Mouse (Mus musculus) hindbrain, postnatal 0 days (tissue): ENCODE data around the gene H2-T22. TPM values are rescaled to one million over a fixed set of nuclear protein-coding genes. Genes with fewer than 3 reads are reported as not detected.

Source experiments
- ATAC-seq: fragments of 200-750 bp; cut with Nextera tagmentation; 2 replicates; pipeline ENCODE4 v1.8.0; 2017; ENCODE audit warnings: mild to moderate bottlenecking, moderate TSS enrichment, moderate library complexity
- DNase-seq: peaks from one replicate; pipeline ENCODE4 v3.0.0-alpha.2; 2015; ENCODE audit warnings: low spot score
- H3K27ac ChIP-seq: fragments of 300-500 bp; sonication (generic); 2 replicates; pipeline ENCODE4 v1.5.1; 2014; ENCODE audit warnings: mild to moderate bottlenecking
- H3K27me3 ChIP-seq: fragments of 300-500 bp; sonication (generic); 2 replicates; pipeline ENCODE4 v1.6.1; 2014; ENCODE audit warnings: low read length, mixed read lengths; ENCODE audit not compliant: insufficient read depth
- H3K36me3 ChIP-seq: fragments of 300-500 bp; sonication (generic); 2 replicates; pipeline ENCODE4 v1.6.1; 2014; ENCODE audit warnings: low read length, mixed read lengths; ENCODE audit not compliant: insufficient read depth
- H3K4me1 ChIP-seq: fragments of 300-500 bp; sonication (generic); 2 replicates; pipeline ENCODE4 v1.6.1; 2014; ENCODE audit warnings: antibody characterized with exemption, low read length, mixed read lengths; ENCODE audit not compliant: insufficient read depth
- H3K4me2 ChIP-seq: fragments of 300-500 bp; sonication (generic); 2 replicates; pipeline ENCODE4 v1.6.1; 2014; ENCODE audit warnings: low read depth, mild to moderate bottlenecking, low read length, moderate library complexity, mixed read lengths
- H3K4me3 ChIP-seq: fragments of 300-500 bp; sonication (generic); 2 replicates; pipeline ENCODE4 v1.5.1; 2014; ENCODE audit warnings: low read length
- H3K9ac ChIP-seq: fragments of 300-500 bp; sonication (generic); replicated peaks from 2 replicates; pipeline ENCODE4 v1.6.1; 2014; ENCODE audit warnings: mild to moderate bottlenecking, low read length, moderate library complexity, mixed read lengths
- H3K9me3 ChIP-seq: fragments of 300-500 bp; sonication (generic); 2 replicates; pipeline ENCODE4 v1.6.1; 2016; ENCODE audit warnings: low read length, mixed read lengths
- CTCF ChIP-seq: IDR thresholded peaks from 2 replicates; pipeline ENCODE4 v1.5.1; 2016; ENCODE audit warnings: antibody characterized with exemption, control low read depth, low read depth
- WGBS: fragments of 180-500 bp; shearing (Covaris S2); extraction: QIAGEN DNeasy Blood & Tissue Kit; methylation state at CpG from one replicate; pipeline ENCODE4 v1.1.7; 2014; 5-methylcytosine and 5-hydroxymethylcytosine counted together
- polyA plus RNA-seq: library from polyadenylated mRNA; unstranded; fragments of >200 nt; fragmentation: Nextera tagmentation; extraction: Ambion mirVana; gene quantifications from 2 replicates; pipeline ENCODE4 v1.2.1, GENCODE M21; 2015
- total RNA-seq: library from RNA; depleted of rRNA; stranded (reverse); fragments of >200 nt; gene quantifications from 2 replicates; pipeline ENCODE4 v1.2.3, GENCODE M21; 2014; rRNA removed

H2-T22 gene
- total and polyA plus RNA-seq, 2 experiments from 2014 or later = 9.1 to 15.4 TPM

DNA sequence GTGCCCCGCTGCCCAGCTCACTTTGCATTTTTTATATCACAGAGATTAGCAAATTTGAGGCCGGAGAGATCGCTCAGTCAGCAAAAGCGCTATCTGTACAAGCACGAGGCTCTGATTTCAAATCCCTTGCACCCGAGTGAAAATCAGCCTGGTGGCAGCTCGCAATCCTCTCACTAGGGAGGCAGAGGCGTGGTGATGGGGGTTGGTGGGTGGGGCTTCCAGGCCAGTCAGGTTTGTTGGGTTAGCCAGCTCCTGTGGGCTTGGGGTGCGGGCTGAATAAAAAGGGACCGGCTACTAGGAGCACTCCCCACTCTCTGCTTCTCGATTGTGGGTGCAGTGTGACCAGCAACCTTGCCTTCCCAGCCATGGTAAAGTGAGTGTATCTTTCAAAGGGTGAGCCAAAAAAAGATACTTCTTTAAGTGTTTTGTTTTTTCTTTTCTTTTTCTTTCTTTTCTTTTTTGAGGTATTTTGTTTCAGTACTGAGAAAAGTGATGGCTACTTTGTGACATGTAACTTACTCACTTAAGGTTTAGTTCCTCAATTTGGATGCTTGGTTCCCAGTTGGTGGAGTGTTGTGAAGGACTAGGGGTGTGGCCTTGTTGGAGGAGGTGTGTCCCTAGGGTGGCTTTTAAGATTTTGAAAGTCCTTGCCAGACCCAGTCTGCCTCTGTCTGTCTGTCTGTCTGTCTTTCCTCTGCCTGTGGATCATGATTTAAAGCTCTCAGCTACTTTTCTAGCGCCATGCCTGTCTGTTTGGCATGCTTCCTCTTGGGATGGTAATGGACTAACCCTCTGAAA is 44.6 kb downstream of the H2-T22 start:
- Histone ChIP-seq H3K27me3 (no peaks in the 10 kb centered on the region), H3K4me3 (no peak overlapping the region), H3K9ac (no peak overlapping the region), H3K9me3 (no peaks in the 10 kb centered on the region), H3K4me2 (no peak overlapping the region), H3K36me3 (no peaks in the 10 kb centered on the region), H3K4me1 (no peaks in the 10 kb centered on the region), H3K27ac (no peak overlapping the region)
- no peak for TF ChIP-seq CTCF
- DNase-seq (no peak), ATAC-seq (no peak)
- WGBS = 52% methylated on average over 12 of the region's 12 CpGs

GRCm38 (mm10) chr17:35996949-35997348 is 45.6 kb downstream of the H2-T22 start:
- WGBS = 2% methylated on average over 11 of the region's 11 CpGs
- ATAC-seq (peak; percentile 68), DNase-seq (peak; percentile 96)
- Histone ChIP-seq H3K4me1 (no peaks in the 10 kb centered on the region), H3K4me2 (no peak overlapping the region), H3K9me3 (no peaks in the 10 kb centered on the region), H3K27ac (no peak overlapping the region), H3K4me3 (no peak overlapping the region), H3K9ac (no peak overlapping the region), H3K36me3 (no peaks in the 10 kb centered on the region), H3K27me3 (no peaks in the 10 kb centered on the region)
- TF ChIP-seq CTCF = peak; percentile 100

DNA sequence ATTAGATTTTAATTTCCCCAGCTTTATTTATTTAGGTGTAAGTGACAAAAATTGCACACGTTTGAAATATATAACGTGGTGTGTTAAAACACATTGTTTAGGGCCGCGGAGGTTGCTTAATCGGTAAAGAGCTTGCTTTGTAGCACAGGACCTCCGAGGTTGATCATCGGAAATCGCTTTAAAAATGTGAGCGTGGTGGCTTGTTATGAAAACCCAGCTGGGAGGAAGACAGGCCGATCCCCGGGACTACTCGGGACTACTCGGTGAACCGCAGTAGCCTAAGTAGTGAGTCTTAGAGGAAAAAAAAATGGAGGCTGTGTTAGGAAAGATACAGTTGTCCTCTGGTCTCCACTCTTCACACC is 47.7 kb downstream of the H2-T22 start:
- no peak for ATAC-seq
- Histone ChIP-seq H3K4me1 (no peaks in the 10 kb centered on the region), H3K4me2 (peak overlapping the region; percentile 66), H3K36me3 (no peaks in the 10 kb centered on the region), H3K4me3 (peak overlapping the region; percentile 57), H3K9ac (peak overlapping the region; percentile 65), H3K9me3 (no peaks in the 10 kb centered on the region), H3K27me3 (no peaks in the 10 kb centered on the region), H3K27ac (peak overlapping the region; percentile 77)
- 3% methylated on average over 14 of the region's 14 CpGs for WGBS
- TF ChIP-seq CTCF = no peak
- DNase-seq = peak; percentile 23

DNA sequence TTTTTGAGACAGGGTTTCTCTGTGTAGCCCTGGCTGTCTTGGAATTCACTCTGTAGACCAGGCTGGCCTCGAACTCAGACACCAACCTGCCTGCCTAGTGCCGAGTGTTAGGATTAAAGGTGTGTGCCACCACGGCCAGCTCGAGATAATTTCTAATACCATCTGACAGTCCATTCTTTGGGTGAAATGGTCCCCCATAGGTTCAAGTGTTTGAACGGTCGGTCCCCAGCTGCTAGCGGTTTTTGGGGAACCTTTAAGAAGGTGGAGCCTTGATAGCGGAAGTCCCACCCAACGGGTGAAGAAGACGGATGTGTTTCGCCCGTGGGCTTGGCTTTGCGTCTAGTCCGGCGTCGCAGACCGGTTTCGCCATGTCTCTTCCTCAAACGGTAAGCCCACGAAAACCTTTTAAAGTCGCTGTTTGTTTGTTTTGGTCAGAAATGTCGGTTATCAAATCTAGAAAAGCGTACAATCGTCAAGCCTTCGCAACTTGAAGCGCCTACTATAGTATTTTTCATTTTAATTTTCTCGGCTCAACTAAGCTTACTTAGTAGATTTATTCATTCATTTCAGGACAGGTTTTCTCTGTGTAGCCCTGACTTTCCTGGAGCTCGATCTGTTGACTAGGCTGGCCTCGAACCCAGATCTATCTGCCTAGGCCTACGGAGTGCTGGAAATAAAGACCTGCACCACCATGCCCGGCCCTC is 48.2 kb downstream of the H2-T22 start:
- peak overlapping the region; percentile 77 for H3K27ac ChIP-seq
- H3K4me2 ChIP-seq = peak overlapping the region; percentile 66
- TF ChIP-seq CTCF = no peak
- ATAC-seq (peak; percentile 65), DNase-seq (peak; percentile 94)
- no peaks in the 10 kb centered on the region for H3K9me3 ChIP-seq
- H3K4me1 ChIP-seq = no peaks in the 10 kb centered on the region
- 0 out of 2 replicates have a peak, but pooled peaks cover under 1% of the 10 kb centered on the region for H3K36me3 ChIP-seq
- WGBS = 3% methylated on average over 31 of the region's 31 CpGs
- no peaks in the 10 kb centered on the region for H3K27me3 ChIP-seq
- H3K4me3 ChIP-seq = peak overlapping the region; percentile 57
- peak overlapping the region; percentile 65 for H3K9ac ChIP-seq

- no peak overlapping the region; the same call in 1 of the 2 replicates for H3K9ac ChIP-seq
- H3K27ac ChIP-seq = peak overlapping the region; percentile 77; the same call in 1 of the 2 replicates
- peak overlapping the region; percentile 57 for H3K4me3 ChIP-seq
- WGBS = 7% methylated on average over 17 of the region's 17 CpGs
- H3K4me2 ChIP-seq = peak overlapping the region; percentile 66
- peak; percentile 93 for DNase-seq
- peak; percentile 77 for ATAC-seq
- peak; percentile 99 for TF ChIP-seq CTCF
- no peaks in the 10 kb centered on the region for H3K27me3 ChIP-seq
- H3K4me1 ChIP-seq = no peaks in the 10 kb centered on the region
- H3K9me3 ChIP-seq = no peaks in the 10 kb centered on the region
- H3K36me3 ChIP-seq = peaks cover 7% of the 10 kb centered on the region
These were observed 48.9 kb downstream of the H2-T22 start for GRCm38 (mm10) chr17:35993675-35994074.

DNA sequence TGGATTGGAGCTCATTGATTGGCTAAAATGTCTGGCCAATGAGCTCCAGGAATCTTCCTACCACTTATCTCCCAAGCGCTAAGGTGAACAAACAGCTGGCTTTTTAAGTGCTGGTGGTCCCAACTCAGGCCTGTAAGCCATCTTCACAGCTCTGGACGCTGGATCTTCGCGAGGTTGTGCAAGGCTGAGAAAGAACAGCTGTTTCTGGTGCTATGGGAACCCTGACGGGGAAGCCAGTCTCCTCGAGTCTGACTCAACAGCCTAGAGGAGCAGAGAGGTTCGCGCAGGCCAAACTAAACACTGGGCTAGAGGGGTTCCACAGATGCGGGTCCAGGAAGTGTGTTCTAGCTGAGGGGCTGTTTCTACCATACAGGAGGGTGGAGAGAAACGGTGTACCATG is 50.8 kb downstream of the H2-T22 start:
- TF ChIP-seq CTCF = no peak
- no peak overlapping the region for H3K4me2 ChIP-seq
- no peak overlapping the region for H3K9ac ChIP-seq
- no peak overlapping the region for H3K27ac ChIP-seq
- WGBS = 52% methylated on average over 10 of the region's 10 CpGs
- ATAC-seq (no peak), DNase-seq (no peak)
- H3K36me3 ChIP-seq = peaks cover 23% of the 10 kb centered on the region
- no peaks in the 10 kb centered on the region for H3K27me3 ChIP-seq
- no peaks in the 10 kb centered on the region for H3K4me1 ChIP-seq
- H3K9me3 ChIP-seq = no peaks in the 10 kb centered on the region
- no peak overlapping the region for H3K4me3 ChIP-seq

Other genes with a start within 250 kb of the H2-T22 start
- gene Ier3, start 221.1 kb downstream of the H2-T22 start, total RNA-seq = 13.7 and 19.4 TPM in 2 replicates
- 18.3 and 19.4 TPM in 2 replicates for gene Ier3, start 221.1 kb downstream of the H2-T22 start, polyA plus RNA-seq
- 94.1 and 142 TPM in 2 replicates for gene Flot1, start 219.5 kb downstream of the H2-T22 start, total RNA-seq
- 162 TPM in 2 replicates for gene Flot1, start 219.5 kb downstream of the H2-T22 start, polyA plus RNA-seq
- gene Tubb5, start 204.4 kb downstream of the H2-T22 start, total RNA-seq = 3,311 and 3,326 TPM in 2 replicates
- 1,502 and 1,606 TPM in 2 replicates for gene Tubb5, start 204.4 kb downstream of the H2-T22 start, polyA plus RNA-seq
- gene Mdc1, start 201.2 kb downstream of the H2-T22 start, total RNA-seq = 14.7 and 26.7 TPM in 2 replicates
- 3.9 and 4.1 TPM in 2 replicates for gene Mdc1, start 201.2 kb downstream of the H2-T22 start, polyA plus RNA-seq
- 14.7 and 27.2 TPM in 2 replicates for gene Nrm, start 181.4 kb downstream of the H2-T22 start, total RNA-seq
- gene Nrm, start 181.4 kb downstream of the H2-T22 start, polyA plus RNA-seq = 24.6 and 25.7 TPM in 2 replicates
- gene Ppp1r18, start 177.2 kb downstream of the H2-T22 start, total RNA-seq = 32.0 and 34.3 TPM in 2 replicates
- gene Ppp1r18, start 177.2 kb downstream of the H2-T22 start, polyA plus RNA-seq = 18.4 and 19.3 TPM in 2 replicates
- gene Dhx16, start 162.9 kb downstream of the H2-T22 start, total RNA-seq = 31.3 and 33.2 TPM in 2 replicates
- 22.9 and 23.1 TPM in 2 replicates for gene Dhx16, start 162.9 kb downstream of the H2-T22 start, polyA plus RNA-seq
- gene 2310061I04Rik, start 145.3 kb downstream of the H2-T22 start, total RNA-seq = 39.8 and 49.2 TPM in 2 replicates
- 69.0 and 74.3 TPM in 2 replicates for gene 2310061I04Rik, start 145.3 kb downstream of the H2-T22 start, polyA plus RNA-seq
- gene Atat1, start 132.7 kb downstream of the H2-T22 start, total RNA-seq = 163 and 169 TPM in 2 replicates
- 222 and 225 TPM in 2 replicates for gene Atat1, start 132.7 kb downstream of the H2-T22 start, polyA plus RNA-seq
- 42.9 and 45.9 TPM in 2 replicates for gene Mrps18b, start 126.4 kb downstream of the H2-T22 start, total RNA-seq
- gene Mrps18b, start 126.4 kb downstream of the H2-T22 start, polyA plus RNA-seq = 66.6 and 72.2 TPM in 2 replicates
- 37.5 and 44.0 TPM in 2 replicates for gene Ppp1r10, start 126.3 kb downstream of the H2-T22 start, total RNA-seq
- gene Ppp1r10, start 126.3 kb downstream of the H2-T22 start, polyA plus RNA-seq = 20.3 and 22.5 TPM in 2 replicates
- 47.7 and 57.3 TPM in 2 replicates for gene Abcf1, start 73.0 kb downstream of the H2-T22 start, total RNA-seq
- gene Abcf1, start 73.0 kb downstream of the H2-T22 start, polyA plus RNA-seq = 94.5 and 99.4 TPM in 2 replicates
- 101 and 106 TPM in 2 replicates for gene Gnl1, start 62.9 kb downstream of the H2-T22 start, total RNA-seq
- gene Gnl1, start 62.9 kb downstream of the H2-T22 start, polyA plus RNA-seq = 75.8 and 76.2 TPM in 2 replicates
- 39.9 and 46.7 TPM in 2 replicates for gene Prr3, start 62.5 kb downstream of the H2-T22 start, total RNA-seq
- 72.7 and 81.9 TPM in 2 replicates for gene Prr3, start 62.5 kb downstream of the H2-T22 start, polyA plus RNA-seq
- 0.10 and 0.11 TPM in 2 replicates for gene H2-T24, start 22.2 kb downstream of the H2-T22 start, total RNA-seq
- 7.1 and 7.7 TPM in 2 replicates for gene H2-T24, start 22.2 kb downstream of the H2-T22 start, polyA plus RNA-seq
- gene H2-T23, start 9.9 kb downstream of the H2-T22 start, total RNA-seq = 6.6 and 7.3 TPM in 2 replicates
- gene H2-T23, start 9.9 kb downstream of the H2-T22 start, polyA plus RNA-seq = 8.8 and 9.4 TPM in 2 replicates
- not detected in 2 replicates for gene Gm6034, start 214 bp upstream of the H2-T22 start, total RNA-seq
- not detected in 2 replicates for gene Gm6034, start 214 bp upstream of the H2-T22 start, polyA plus RNA-seq
- not detected in 2 replicates for gene Gm11127, start 15.6 kb upstream of the H2-T22 start, total RNA-seq
- gene Gm11127, start 15.6 kb upstream of the H2-T22 start, polyA plus RNA-seq = not detected in 2 replicates
- not detected in 2 replicates for gene Gm19684, start 78.9 kb upstream of the H2-T22 start, total RNA-seq
- not detected in 2 replicates for gene Gm19684, start 78.9 kb upstream of the H2-T22 start, polyA plus RNA-seq
- gene Gm7030, start 86.7 kb upstream of the H2-T22 start, total RNA-seq = not detected in 2 replicates
- gene Gm7030, start 86.7 kb upstream of the H2-T22 start, polyA plus RNA-seq = not detected in 2 replicates
- gene Gm8909, start 125.8 kb upstream of the H2-T22 start, total RNA-seq = not detected in 2 replicates
- 0.28 and 0.35 TPM in 2 replicates for gene Gm8909, start 125.8 kb upstream of the H2-T22 start, polyA plus RNA-seq
- gene H2-T3, start 147.5 kb upstream of the H2-T22 start, total RNA-seq = not detected in 2 replicates
- gene H2-T3, start 147.5 kb upstream of the H2-T22 start, polyA plus RNA-seq = not detected in 2 replicates
- 29.8 and 54.6 TPM in 2 replicates for gene Rpp21, start 215.3 kb upstream of the H2-T22 start, total RNA-seq
- gene Rpp21, start 215.3 kb upstream of the H2-T22 start, polyA plus RNA-seq = 154 and 160 TPM in 2 replicates
- 18.5 and 22.9 TPM in 2 replicates for gene Trim39, start 229.5 kb upstream of the H2-T22 start, total RNA-seq
- gene Trim39, start 229.5 kb upstream of the H2-T22 start, polyA plus RNA-seq = 13.0 and 13.3 TPM in 2 replicates
- gene H2-M10.2, start 243.7 kb upstream of the H2-T22 start, total RNA-seq = not detected in 2 replicates
- gene H2-M10.2, start 243.7 kb upstream of the H2-T22 start, polyA plus RNA-seq = not detected in 2 replicates